Comparison of ENCODE assay signal across 8 mouse cellular contexts in the genomic region with DNA sequence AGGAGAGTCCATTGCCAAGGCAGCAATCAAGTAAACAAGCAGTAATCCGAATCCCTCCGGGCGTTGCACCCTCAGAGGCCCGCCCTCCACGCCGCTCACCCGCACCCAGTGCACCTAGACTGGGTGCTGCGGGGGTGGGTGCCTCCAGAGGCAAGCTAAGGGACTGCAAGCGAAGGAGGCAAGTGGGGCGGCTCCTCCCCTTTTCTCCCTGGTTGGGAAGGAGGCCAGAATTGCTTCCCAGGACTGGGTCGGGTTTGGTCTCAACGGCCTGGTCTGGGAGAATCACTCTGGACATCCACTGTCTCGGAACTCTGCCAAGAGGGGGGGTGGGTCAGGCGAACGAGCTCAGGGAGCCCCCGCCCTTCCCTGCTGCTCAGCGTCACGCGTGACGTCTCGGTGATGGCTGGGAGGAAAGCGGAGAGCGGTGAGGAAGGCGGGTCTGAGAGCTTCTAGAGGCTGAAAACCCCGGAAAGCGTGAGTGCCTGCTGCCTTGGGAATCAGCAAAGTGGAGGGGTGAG. TPM values are rescaled to one million over a fixed set of nuclear protein-coding genes. Genes with fewer than 3 reads are reported as not detected.
DNase-seq lines count a peak whose midpoint lies in the region; ATAC-seq and TF ChIP-seq lines count a peak whose summit lies in the region.

Sfxn3 (plus strand) TSS at position 87 of the 518 bp plus-strand sequence.

- H3K9me3 ChIP-seq in ES-E14 (ENCODE audit: control insufficient read depth, insufficient read depth, low read depth, low read length) = no peaks in the 10 kb centered on the region
- H3K9me3 ChIP-seq in forebrain, embryonic 16.5 days (ENCODE audit: control insufficient read depth, low read length) = no peaks in the 10 kb centered on the region
- no peaks in the 10 kb centered on the region for H3K9me3 ChIP-seq in neural tube, embryonic 14.5 days (ENCODE audit: control insufficient read depth, low read length)

- ATAC-seq in forebrain, embryonic 16.5 days = peak; percentile 87
- peak; percentile 85 for ATAC-seq in neural tube, embryonic 14.5 days (ENCODE audit: low read depth)

- no peaks in the 10 kb centered on the region for H3K27me3 ChIP-seq in forebrain, embryonic 16.5 days (replicated peaks; ENCODE audit: control insufficient read depth, insufficient read depth, low read length)
- H3K27me3 ChIP-seq in neural tube, embryonic 14.5 days (ENCODE audit: control insufficient read depth, insufficient read depth, low read length) = no peaks in the 10 kb centered on the region
- no peaks in the 10 kb centered on the region for H3K27me3 ChIP-seq in testis, adult 2 months (ENCODE audit: control insufficient read depth, insufficient read depth, low read length)

- TF ChIP-seq CTCF in testis, adult 2 months (IDR thresholded peaks at IDR 0.05; ENCODE audit: control insufficient read depth, insufficient read depth, insufficient replicate concordance, low read depth, low read length) = peak; percentile 39; the same call in 1 of the 2 replicates

- in situ Hi-C loops in ES-E14 (cut with MboI; ENCODE audit: low sequenced_read_pairs in 2 of 2, unreplicated experiment in 2 of 2) = no loop called here

- intact Hi-C loops in heart, postnatal 25 days (cut with DNase I) = no loop called here

- peak; percentile 85 for DNase-seq in ES-E14 (ENCODE audit: low read depth, low spot score)
- DNase-seq in cerebellum, adult 11-12 months = peak; percentile 96
- DNase-seq in heart, postnatal 25 days (ENCODE audit: low spot score) = peak; percentile 94
- peak; percentile 90 to 93 for DNase-seq in layer of hippocampus, adult 18-20 months (ENCODE audit: low spot score in 2 of 2)
- DNase-seq in lung, adult 18-20 months = peak; percentile 95 to 97

- H3K4me1 ChIP-seq in ES-E14 (ENCODE audit: control insufficient read depth in 2 of 2, insufficient read depth in 2 of 2, low read length in 2 of 2, poor library complexity in 1 of 2) = peaks cover 0 to 17% of the 10 kb centered on the region in 2 experiments; a peak in 1 of 4 replicates
- peaks cover 39% of the 10 kb centered on the region for H3K4me1 ChIP-seq in forebrain, embryonic 16.5 days (replicated peaks; ENCODE audit: control insufficient read depth, insufficient read depth, low read length)
- H3K4me1 ChIP-seq in neural tube, embryonic 14.5 days (ENCODE audit: control insufficient read depth, insufficient read depth, low read length) = peaks cover 20% of the 10 kb centered on the region
- H3K4me1 ChIP-seq in testis, adult 2 months (ENCODE audit: control insufficient read depth, insufficient read depth, low read length) = peaks cover 24% of the 10 kb centered on the region

- peak within 1 kb of the TSS; percentile 54 to 55 for H3K4me3 ChIP-seq in ES-E14 (ENCODE audit: insufficient read depth in 1 of 2, low read depth in 1 of 2, low read length in 2 of 2, poor library complexity in 1 of 2, severe bottlenecking in 1 of 2)
- H3K4me3 ChIP-seq in forebrain, embryonic 16.5 days (replicated peaks; ENCODE audit: low read length) = peak within 1 kb of the TSS; percentile 44
- H3K4me3 ChIP-seq in neural tube, embryonic 14.5 days (ENCODE audit: low read depth, low read length) = peak within 1 kb of the TSS; percentile 30
- peak within 1 kb of the TSS; percentile 79 for H3K4me3 ChIP-seq in testis, adult 2 months (ENCODE audit: control insufficient read depth, low read depth, low read length)

- peak within 1 kb of the TSS; percentile 57 for H3K9ac ChIP-seq in ES-E14 (ENCODE audit: insufficient read depth, low read depth, low read length, poor library complexity, severe bottlenecking)
- peak within 1 kb of the TSS; percentile 49 for H3K9ac ChIP-seq in forebrain, embryonic 16.5 days (replicated peaks; ENCODE audit: low read depth, low read length)
- H3K9ac ChIP-seq in neural tube, embryonic 14.5 days (replicated peaks; ENCODE audit: low read depth, low read length) = peak within 1 kb of the TSS; percentile 25

- under 1% methylated on average over 26 of the region's 26 CpGs for WGBS in forebrain, embryonic 16.5 days
- WGBS in neural tube, embryonic 14.5 days = under 1% methylated on average over 26 of the region's 26 CpGs

- no peak within 1 kb of the TSS for H3K27ac ChIP-seq in ES-E14 (ENCODE audit: insufficient read depth, low read depth, low read length, poor library complexity, severe bottlenecking)
- peak within 1 kb of the TSS; percentile 87 for H3K27ac ChIP-seq in forebrain, embryonic 16.5 days (ENCODE audit: low read length)
- H3K27ac ChIP-seq in neural tube, embryonic 14.5 days (ENCODE audit: low read depth, low read length) = peak within 1 kb of the TSS; percentile 64
- peak within 1 kb of the TSS; percentile 73 for H3K27ac ChIP-seq in testis, adult 2 months (ENCODE audit: control insufficient read depth, insufficient read depth, low read depth, low read length)

- peak; percentile 51; the same call in 1 of the 2 replicates for TF ChIP-seq POLR2A in testis, adult 2 months (IDR thresholded peaks at IDR 0.05; ENCODE audit: control insufficient read depth, low read depth, low read length)

- peak within 1 kb of the TSS; percentile 79 for H3K4me2 ChIP-seq in forebrain, embryonic 16.5 days (ENCODE audit: low read length)
- H3K4me2 ChIP-seq in neural tube, embryonic 14.5 days (ENCODE audit: low read depth, low read length) = peak within 1 kb of the TSS; percentile 60

- H3K36me3 ChIP-seq in ES-E14 (ENCODE audit: control insufficient read depth, insufficient read depth, low read length, poor library complexity, severe bottlenecking) = no peaks in the 10 kb centered on the region
- H3K36me3 ChIP-seq in forebrain, embryonic 16.5 days (ENCODE audit: control insufficient read depth, insufficient read depth) = peaks cover 8% of the 10 kb centered on the region; the same call in 1 of the 2 replicates
- H3K36me3 ChIP-seq in neural tube, embryonic 14.5 days (ENCODE audit: control insufficient read depth, insufficient read depth, low read length) = peaks cover 10% of the 10 kb centered on the region
- no peaks in the 10 kb centered on the region for H3K36me3 ChIP-seq in testis, adult 2 months (ENCODE audit: control insufficient read depth, insufficient read depth, low read length)

TF ChIP-seq in ES-E14, 5 proteins besides CTCF, POLR2A, EP300 and RAD21:
- TF ChIP-seq CHD2 (IDR thresholded peaks at IDR 0.05; ENCODE audit: low read depth, low read length) (no peak), ZC3H11A (IDR thresholded peaks at IDR 0.05; ENCODE audit: borderline replicate concordance, low read depth, low read length) (no peak), HCFC1 (IDR thresholded peaks at IDR 0.05; ENCODE audit: borderline replicate concordance, insufficient read depth, low read length) (no peak), MAFK (IDR thresholded peaks at IDR 0.05; ENCODE audit: insufficient read depth, low read depth, low read length) (no peak), ZNF384 (IDR thresholded peaks at IDR 0.05; ENCODE audit: low read depth, low read length) (no peak)

RNA-seq across cellular contexts. Expression of gene Sfxn3, which starts in this region (rescaled TPM):
- 4.0 and 7.1 TPM in 2 replicates for total RNA-seq in ES-E14 (2012; rRNA removed)
- 69.5 and 80.3 TPM in 2 replicates for polyA plus RNA-seq in forebrain, embryonic 16.5 days (2015; fragmentation: Nextera tagmentation; extraction: Ambion mirVana)
- 10 to 100 TPM; 10.7 to 13.9 TPM for total RNA-seq in heart, postnatal 25 days (2021)
- 100 to 1,000 TPM in 1 of 2 experiments, 10 to 100 TPM in 1; 89.4 to 103 TPM for total RNA-seq in layer of hippocampus, adult 18-20 months (2021)
- polyA plus RNA-seq in neural tube, embryonic 14.5 days (2014; fragmentation: Nextera tagmentation; extraction: Ambion mirVana) = 73.7 and 79.6 TPM in 2 replicates
- polyA plus RNA-seq in testis, adult 2 months (2012; rRNA removed) = 16.3 and 20.7 TPM in 2 replicates

Comparison
In these comparisons a context has a peak if more than half of its experiments do, and no peak if none do; other contexts are left out.
1. RNA of gene Sfxn3 (total RNA-seq): 89.4 to 103 TPM in layer of hippocampus, adult 18-20 months; 10.7 to 13.9 TPM in heart, postnatal 25 days and 4.0 to 7.1 TPM in ES-E14; every median in the first group is over 4 times any median in the second.
2. Peak in every context shown above with its lines, with median percentiles within 50 percentile points of each other: DNase-seq, H3K4me3 ChIP-seq and H3K9ac ChIP-seq.